Mouse (Mus musculus) kidney, adult 2 months (tissue): ENCODE data around the gene Pde6b. TPM values are rescaled to one million over a fixed set of nuclear protein-coding genes. Genes with fewer than 3 reads are reported as not detected.

Experiments used
- DNase-seq: peaks from one replicate; pipeline ENCODE4 v3.0.0; 2021
- H3K27ac ChIP-seq: fragments of 200-500 bp; 2 replicates; pipeline ENCODE4 v1.5.1; 2012; ENCODE audit warnings: low read depth, low read length, control low read depth, inconsistent platforms; ENCODE audit not compliant: insufficient read depth
- H3K27me3 ChIP-seq: fragments of 200-500 bp; replicated peaks from 2 replicates; pipeline ENCODE4 v1.6.1; 2012; ENCODE audit warnings: mild to moderate bottlenecking, moderate library complexity, low read length, inconsistent platforms; ENCODE audit not compliant: control insufficient read depth, insufficient read depth
- H3K36me3 ChIP-seq: fragments of 200-500 bp; 2 replicates; pipeline ENCODE4 v1.6.1; 2012; ENCODE audit warnings: mild to moderate bottlenecking, moderate library complexity, low read length, inconsistent platforms; ENCODE audit not compliant: control insufficient read depth, insufficient read depth
- H3K4me1 ChIP-seq: fragments of 200-500 bp; 2 replicates; pipeline ENCODE4 v1.6.1; 2011; ENCODE audit warnings: low read length; ENCODE audit not compliant: control insufficient read depth, insufficient read depth
- H3K4me3 ChIP-seq: fragments of 200-500 bp; 2 replicates; pipeline ENCODE4 v1.5.1; 2011; ENCODE audit warnings: mild to moderate bottlenecking, low read depth, low read length, control low read depth; ENCODE audit not compliant: insufficient read depth
- CTCF ChIP-seq: fragments of 200-500 bp; conservative IDR thresholded peaks from 2 replicates; pipeline ENCODE4 v1.5.1; 2011; ENCODE audit warnings: low read depth, mild to moderate bottlenecking, control low read depth, low read length, moderate library complexity, mixed read lengths; ENCODE audit not compliant: insufficient read depth, insufficient read length
- POLR2A ChIP-seq: fragments of 200-500 bp; IDR thresholded peaks from one replicate; pipeline ENCODE4 v1.6.1; 2011; ENCODE audit warnings: low read depth, low read length, control low read depth
- WGBS: fragments of 180-500 bp; shearing (Covaris S2); methylation state at CpG from one replicate; pipeline ENCODE4 v1.1.7; 2018; 5-methylcytosine and 5-hydroxymethylcytosine counted together
- polyA plus RNA-seq: library from polyadenylated mRNA; depleted of rRNA; stranded (reverse); fragments of >200 nt; gene quantifications from 2 replicates; pipeline ENCODE4 v1.2.3, GENCODE M21; 2012

Gene Pde6b
- polyA plus RNA-seq, 1 experiment, result not detected

GRCm38 (mm10) chr5:108386449-108386848 is 1.7 kb upstream of the Pde6b start:
- TF ChIP-seq CTCF (no peak), POLR2A (no peak)
- 65% methylated on average over 4 of the region's 4 CpGs for WGBS
- Histone ChIP-seq H3K36me3 (no peaks in the 10 kb centered on the region), H3K27ac (no peak overlapping the region), H3K27me3 (no peaks in the 10 kb centered on the region), H3K4me3 (no peak overlapping the region), H3K4me1 (no peaks in the 10 kb centered on the region)
- DNase-seq, result no peak

GRCm38 (mm10) chr5:108389744-108390143 is 1.6 kb downstream of the Pde6b start:
- Histone ChIP-seq H3K27me3 (no peaks in the 10 kb centered on the region), H3K27ac (no peak overlapping the region), H3K4me3 (no peak overlapping the region), H3K4me1 (no peaks in the 10 kb centered on the region), H3K36me3 (no peaks in the 10 kb centered on the region)
- TF ChIP-seq POLR2A (no peak), CTCF (no peak)
- no peak for DNase-seq
- WGBS, result 63% methylated on average over 3 of the region's 3 CpGs

- H3K27ac ChIP-seq, result no peak overlapping the region
- H3K4me3 ChIP-seq, result no peak overlapping the region
- TF ChIP-seq CTCF (no peak), POLR2A (no peak)
- no peaks in the 10 kb centered on the region for H3K36me3 ChIP-seq
- no peak for DNase-seq
- no peaks in the 10 kb centered on the region for H3K4me1 ChIP-seq
- WGBS, result 77% methylated on average over 4 of the region's 4 CpGs
- no peaks in the 10 kb centered on the region for H3K27me3 ChIP-seq
These were observed 15.3 kb downstream of the Pde6b start for GRCm38 (mm10) chr5:108403453-108403852.

- Histone ChIP-seq H3K36me3 (no peaks in the 10 kb centered on the region), H3K27ac (no peak overlapping the region), H3K4me1 (no peaks in the 10 kb centered on the region), H3K27me3 (no peaks in the 10 kb centered on the region), H3K4me3 (no peak overlapping the region)
- DNase-seq, result no peak
- no peak for TF ChIP-seq POLR2A
- TF ChIP-seq CTCF, result no peak
- WGBS, result 42% methylated on average over 1 of the region's 1 CpGs
These were observed 17.3 kb downstream of the Pde6b start for GRCm38 (mm10) chr5:108405460-108405859.

GRCm38 (mm10) chr5:108406977-108407376 is 18.8 kb downstream of the Pde6b start:
- 70% methylated on average over 2 of the region's 2 CpGs for WGBS
- TF ChIP-seq POLR2A, result no peak
- H3K27me3 ChIP-seq, result no peaks in the 10 kb centered on the region
- no peaks in the 10 kb centered on the region for H3K4me1 ChIP-seq
- DNase-seq, result no peak
- H3K36me3 ChIP-seq, result no peaks in the 10 kb centered on the region
- H3K27ac ChIP-seq, result no peak overlapping the region
- H3K4me3 ChIP-seq, result no peak overlapping the region

- Histone ChIP-seq H3K27ac (no peak overlapping the region), H3K4me3 (no peak overlapping the region), H3K27me3 (no peaks in the 10 kb centered on the region), H3K4me1 (no peaks in the 10 kb centered on the region), H3K36me3 (no peaks in the 10 kb centered on the region)
- 72% methylated on average over 2 of the region's 2 CpGs for WGBS
- TF ChIP-seq CTCF (no peak), POLR2A (no peak)
- DNase-seq, result no peak
These were observed 26.5 kb downstream of the Pde6b start for GRCm38 (mm10) chr5:108414711-108415110.

- H3K4me3 ChIP-seq, result no peak overlapping the region
- WGBS, result 71% methylated on average over 3 of the region's 3 CpGs
- H3K4me1 ChIP-seq, result no peaks in the 10 kb centered on the region
- H3K27me3 ChIP-seq, result no peaks in the 10 kb centered on the region
- no peak overlapping the region for H3K27ac ChIP-seq
- DNase-seq, result no peak
- TF ChIP-seq POLR2A (no peak), CTCF (no peak)
- H3K36me3 ChIP-seq, result no peaks in the 10 kb centered on the region
These were observed 34.5 kb downstream of the Pde6b start for GRCm38 (mm10) chr5:108422741-108423140.

GRCm38 (mm10) chr5:108423427-108423826 is 35.2 kb downstream of the Pde6b start:
- TF ChIP-seq CTCF, result no peak
- TF ChIP-seq POLR2A, result no peak
- WGBS, result 90% methylated on average over 2 of the region's 2 CpGs
- H3K27me3 ChIP-seq, result no peaks in the 10 kb centered on the region

More at GRCm38 (mm10) chr5:108423427-108423826, 35.2 kb downstream of the Pde6b start:
- no peak for DNase-seq
- Histone ChIP-seq H3K27ac (no peak overlapping the region), H3K4me1 (no peaks in the 10 kb centered on the region), H3K4me3 (no peak overlapping the region), H3K36me3 (no peaks in the 10 kb centered on the region)
